Mouse (Mus musculus): ENCODE results near the gene Zfp961. TPM values are rescaled to one million over a fixed set of nuclear protein-coding genes. Genes with fewer than 3 reads are reported as not detected.
"Not testable (repeated sequence)": the region's sequence is repeated elsewhere in the genome, so short reads cannot be mapped to it uniquely, and the experiment has no call there.

Zfp961 gene
- polyA plus RNA-seq (2015; fragmentation: Nextera tagmentation; extraction: Ambion mirVana) = 16.3 and 16.4 TPM in 2 replicates

GRCm38 (mm10) chr8:71950482-71951221 is at the start of gene Zfp961:
Gene Zfp961, plus strand, starts transcription at chr8:71951038.
- Histone ChIP-seq H3K4me3 (peak within 1 kb of the TSS; percentile 73), H3K27me3 (no peaks in the 10 kb centered on the region), H3K27ac (peak within 1 kb of the TSS; percentile 83), H3K4me2 (replicated peaks) (peak within 1 kb of the TSS; percentile 70), H3K4me1 (peaks cover 16% of the 10 kb centered on the region), H3K36me3 (peaks cover 18% of the 10 kb centered on the region), H3K9ac (peak within 1 kb of the TSS; percentile 84), H3K9me3 (peaks cover 7% of the 10 kb centered on the region)
- peak; percentile 100 for ATAC-seq (ENCODE audit: low FRiP score, low read depth)
- WGBS = 5% methylated on average over 34 of the region's 34 CpGs

- H3K27ac ChIP-seq; H3K9ac ChIP-seq; H3K36me3 ChIP-seq; H3K27me3 ChIP-seq; H3K4me2 ChIP-seq (replicated peaks); H3K4me3 ChIP-seq; H3K4me1 ChIP-seq; ATAC-seq (ENCODE audit: low FRiP score, low read depth); H3K9me3 ChIP-seq: not testable (repeated sequence)
- 55% methylated on average over 1 of the region's 1 CpGs for WGBS
Observed at GRCm38 (mm10) chr8:71903084-71903483, 47.8 kb upstream of the Zfp961 start.

GRCm38 (mm10) chr8:71906809-71907208 is 44.0 kb upstream of the Zfp961 start:
- ATAC-seq (ENCODE audit: low FRiP score, low read depth) = no peak
- H3K36me3 ChIP-seq = no peaks in the 10 kb centered on the region

GRCm38 (mm10) chr8:71907798-71908257 is 43.0 kb upstream of the Zfp961 start:
- no peaks in the 10 kb centered on the region for H3K9me3 ChIP-seq
- H3K4me2 ChIP-seq (replicated peaks) = peak overlapping the region; percentile 65
- H3K9ac ChIP-seq = no peak overlapping the region
- H3K36me3 ChIP-seq = 0 out of 2 replicates have a peak, but pooled peaks cover under 1% of the 10 kb centered on the region
- H3K27ac ChIP-seq = peak overlapping the region; percentile 98
- WGBS = 92% methylated on average over 5 of the region's 5 CpGs
- ATAC-seq (ENCODE audit: low FRiP score, low read depth) = no peak
- H3K27me3 ChIP-seq = no peaks in the 10 kb centered on the region
- H3K4me3 ChIP-seq = peak overlapping the region; percentile 74
- no peaks in the 10 kb centered on the region for H3K4me1 ChIP-seq

More at GRCm38 (mm10) chr8:71906809-71907208, 44.0 kb upstream of the Zfp961 start:
- no peaks in the 10 kb centered on the region for H3K4me1 ChIP-seq
- no peaks in the 10 kb centered on the region for H3K27me3 ChIP-seq
- no peak overlapping the region for H3K27ac ChIP-seq
- 93% methylated on average over 1 of the region's 1 CpGs for WGBS
- H3K9ac ChIP-seq = no peak overlapping the region
- H3K4me3 ChIP-seq = no peak overlapping the region
- H3K4me2 ChIP-seq (replicated peaks) = no peak overlapping the region
- no peaks in the 10 kb centered on the region for H3K9me3 ChIP-seq

- peaks cover 6% of the 10 kb centered on the region for H3K36me3 ChIP-seq
- 8% methylated on average over 47 of the region's 47 CpGs for WGBS
- ATAC-seq (ENCODE audit: low FRiP score, low read depth) = peak; percentile 95
Observed at GRCm38 (mm10) chr8:71908309-71909261, 42.3 kb upstream of the Zfp961 start, which contains the start of the genes Zfp882 and Zfp617. Gene Zfp882, plus strand, starts transcription at chr8:71908608. Gene Zfp617, plus strand, starts transcription at chr8:71908635.

GRCm38 (mm10) chr8:71912286-71912685 is 38.6 kb upstream of the Zfp961 start:
- no peak overlapping the region for H3K4me3 ChIP-seq
- no peak overlapping the region for H3K27ac ChIP-seq
- H3K4me1 ChIP-seq = no peaks in the 10 kb centered on the region
- H3K9ac ChIP-seq = no peak overlapping the region
- no peak overlapping the region for H3K4me2 ChIP-seq (replicated peaks)
- 94% methylated on average over 2 of the region's 2 CpGs for WGBS
- peaks cover 38% of the 10 kb centered on the region for H3K36me3 ChIP-seq
- no peak for ATAC-seq (ENCODE audit: low FRiP score, low read depth)
- no peaks in the 10 kb centered on the region for H3K9me3 ChIP-seq
- no peaks in the 10 kb centered on the region for H3K27me3 ChIP-seq

More at GRCm38 (mm10) chr8:71908309-71909261, 42.3 kb upstream of the Zfp961 start, which contains the start of the genes Zfp882 and Zfp617:
- Histone ChIP-seq H3K27me3 (no peaks in the 10 kb centered on the region), H3K4me2 (replicated peaks) (peak within 1 kb of the TSS; percentile 65), H3K27ac (peak within 1 kb of the TSS; percentile 98), H3K9me3 (no peaks in the 10 kb centered on the region), H3K4me1 (no peaks in the 10 kb centered on the region), H3K4me3 (peak within 1 kb of the TSS; percentile 74), H3K9ac (peak within 1 kb of the TSS; percentile 88)

GRCm38 (mm10) chr8:71922567-71923401 is 28.1 kb upstream of the Zfp961 start:
- H3K27me3 ChIP-seq = no peaks in the 10 kb centered on the region
- H3K36me3 ChIP-seq = peaks cover 24% of the 10 kb centered on the region
- peak overlapping the region; percentile 98 for H3K27ac ChIP-seq
- no peaks in the 10 kb centered on the region for H3K9me3 ChIP-seq
- peak overlapping the region; percentile 80 for H3K4me3 ChIP-seq
- peak overlapping the region; percentile 94 for H3K9ac ChIP-seq
- peak overlapping the region; percentile 77 for H3K4me2 ChIP-seq (replicated peaks)
- H3K4me1 ChIP-seq = peaks cover 9% of the 10 kb centered on the region
- under 1% methylated on average over 57 of the region's 57 CpGs for WGBS
- ATAC-seq (ENCODE audit: low FRiP score, low read depth) = peak; percentile 99

GRCm38 (mm10) chr8:71925791-71926190 is 25.0 kb upstream of the Zfp961 start:
- ATAC-seq (ENCODE audit: low FRiP score, low read depth) = no peak
- WGBS = 94% methylated on average over 5 of the region's 5 CpGs

GRCm38 (mm10) chr8:71926551-71926950 is 24.3 kb upstream of the Zfp961 start:
- peaks cover 46% of the 10 kb centered on the region for H3K36me3 ChIP-seq
- H3K9ac ChIP-seq = no peak overlapping the region
- no peak for ATAC-seq (ENCODE audit: low FRiP score, low read depth)
- WGBS = 96% methylated on average over 3 of the region's 3 CpGs
- H3K4me2 ChIP-seq (replicated peaks) = no peak overlapping the region
- H3K27me3 ChIP-seq = no peaks in the 10 kb centered on the region
- H3K4me3 ChIP-seq = no peak overlapping the region
- H3K9me3 ChIP-seq = peaks cover 6% of the 10 kb centered on the region; the same call in 1 of the 2 replicates
- no peak overlapping the region for H3K27ac ChIP-seq
- H3K4me1 ChIP-seq = peaks cover 9% of the 10 kb centered on the region

More at GRCm38 (mm10) chr8:71925791-71926190, 25.0 kb upstream of the Zfp961 start:
- Histone ChIP-seq H3K27me3 (no peaks in the 10 kb centered on the region), H3K27ac (no peak overlapping the region), H3K36me3 (peaks cover 38% of the 10 kb centered on the region), H3K4me3 (no peak overlapping the region), H3K4me2 (replicated peaks) (no peak overlapping the region), H3K9me3 (no peaks in the 10 kb centered on the region; the same call in 1 of the 2 replicates), H3K4me1 (peaks cover 9% of the 10 kb centered on the region), H3K9ac (no peak overlapping the region)

GRCm38 (mm10) chr8:71927779-71928178 is 23.1 kb upstream of the Zfp961 start:
- H3K36me3 ChIP-seq = peaks cover 50% of the 10 kb centered on the region
- H3K4me2 ChIP-seq (replicated peaks) = no peak overlapping the region
- no peak for ATAC-seq (ENCODE audit: low FRiP score, low read depth)
- H3K4me3 ChIP-seq = no peak overlapping the region
- no peak overlapping the region for H3K9ac ChIP-seq
- peaks cover 9% of the 10 kb centered on the region for H3K4me1 ChIP-seq
- H3K27ac ChIP-seq = no peak overlapping the region
- no peaks in the 10 kb centered on the region for H3K27me3 ChIP-seq
- peaks cover 7% of the 10 kb centered on the region; the same call in 1 of the 2 replicates for H3K9me3 ChIP-seq

GRCm38 (mm10) chr8:71938037-71938436 is 12.8 kb upstream of the Zfp961 start:
- 88% methylated on average over 2 of the region's 2 CpGs for WGBS
- H3K27ac ChIP-seq; H3K4me2 ChIP-seq (replicated peaks); H3K27me3 ChIP-seq; H3K4me3 ChIP-seq; ATAC-seq (ENCODE audit: low FRiP score, low read depth); H3K9ac ChIP-seq; H3K4me1 ChIP-seq: not testable (repeated sequence)
- peaks cover 11% of the 10 kb centered on the region for H3K9me3 ChIP-seq
- H3K36me3 ChIP-seq = peaks cover 12% of the 10 kb centered on the region

All from limb, embryonic 13.5 days (tissue).